Mouse (Mus musculus) forebrain, embryonic 15.5 days (tissue): ENCODE results near the gene Ecd. TPM values are rescaled to one million over a fixed set of nuclear protein-coding genes. Genes with fewer than 3 reads are reported as not detected.

Experiments
- ATAC-seq: fragments of 200-750 bp; cut with Nextera tagmentation; replicated peaks from 2 replicates; pipeline ENCODE4 v1.8.0; 2017; ENCODE audit warnings: mild to moderate bottlenecking, moderate TSS enrichment, moderate library complexity
- H3K27ac ChIP-seq: fragments of 300-500 bp; sonication (generic); replicated peaks from 2 replicates; pipeline ENCODE4 v1.5.1; 2015; ENCODE audit warnings: mild to moderate bottlenecking, inconsistent platforms
- H3K27me3 ChIP-seq: fragments of 300-500 bp; sonication (generic); 2 replicates; pipeline ENCODE4 v1.6.1; 2015; ENCODE audit warnings: inconsistent platforms
- H3K36me3 ChIP-seq: fragments of 300-500 bp; sonication (generic); 2 replicates; pipeline ENCODE4 v1.6.1; 2015; ENCODE audit warnings: mild to moderate bottlenecking, inconsistent platforms
- H3K4me1 ChIP-seq: fragments of 300-500 bp; sonication (generic); 2 replicates; pipeline ENCODE4 v1.6.1; 2015; ENCODE audit warnings: inconsistent platforms
- H3K4me2 ChIP-seq: fragments of 300-500 bp; sonication (generic); replicated peaks from 2 replicates; pipeline ENCODE4 v1.6.1; 2015; ENCODE audit warnings: mild to moderate bottlenecking, inconsistent platforms
- H3K4me3 ChIP-seq: fragments of 300-500 bp; sonication (generic); 2 replicates; pipeline ENCODE4 v1.5.1; 2015; ENCODE audit warnings: mild to moderate bottlenecking, inconsistent platforms
- H3K9ac ChIP-seq: fragments of 300-500 bp; sonication (generic); replicated peaks from 2 replicates; pipeline ENCODE4 v1.6.1; 2015; ENCODE audit warnings: mild to moderate bottlenecking, inconsistent platforms
- H3K9me3 ChIP-seq: fragments of 300-500 bp; sonication (generic); 2 replicates; pipeline ENCODE4 v1.6.1; 2016; ENCODE audit warnings: inconsistent platforms
- WGBS: fragments of 180-500 bp; shearing (Covaris S2); methylation state at CpG from one replicate; pipeline ENCODE4 v1.1.7; 2015; ENCODE audit warnings: mixed read lengths; 5-methylcytosine and 5-hydroxymethylcytosine counted together
- polyA plus RNA-seq: library from polyadenylated mRNA; unstranded; fragments of >200 nt; fragmentation: Nextera tagmentation; extraction: Ambion mirVana; gene quantifications from 2 replicates; pipeline ENCODE4 v1.2.1, GENCODE M21; 2015

Gene Ecd
- 50.1 and 54.9 TPM in 2 replicates for polyA plus RNA-seq

DNA sequence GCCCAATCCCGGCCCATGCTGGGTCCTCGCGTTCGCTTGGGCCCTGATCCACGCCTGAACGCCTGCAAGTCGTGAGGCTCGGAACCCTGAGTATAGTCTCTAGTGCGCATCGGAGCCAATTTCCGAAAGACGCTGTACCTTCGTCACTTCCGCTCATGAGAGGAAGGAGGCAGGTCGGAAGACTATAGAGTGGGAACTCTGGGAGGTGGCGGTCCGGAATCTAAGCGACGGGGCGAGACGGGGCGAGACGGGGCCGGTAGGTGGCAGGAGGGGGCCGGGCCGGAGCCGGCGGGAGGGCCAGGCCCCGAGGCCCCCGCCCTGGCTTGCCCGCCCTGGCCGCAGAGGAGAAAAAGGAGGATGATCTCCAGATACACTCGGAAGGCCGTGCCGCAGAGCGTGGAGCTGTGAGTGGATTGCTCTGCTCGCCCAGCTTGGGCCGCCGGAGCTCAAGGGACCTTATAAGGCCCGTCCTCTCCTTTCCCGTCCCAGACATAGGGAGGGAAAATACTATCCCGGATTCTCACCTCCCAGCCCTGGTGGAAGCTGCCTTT, at the start of gene Ecd, which contains the start of gene Fam149b:
Gene Ecd (minus strand): TSS at position 131 of the 551 bp plus-strand sequence.
Gene Fam149b (plus strand): TSS at position 172 of the 551 bp plus-strand sequence.
- Histone ChIP-seq H3K9me3 (no peaks in the 10 kb centered on the region), H3K27me3 (no peaks in the 10 kb centered on the region), H3K27ac (peak within 1 kb of the TSS; percentile 87), H3K36me3 (peaks cover 10% of the 10 kb centered on the region), H3K4me1 (peaks cover 28% of the 10 kb centered on the region), H3K4me2 (peak within 1 kb of the TSS; percentile 67), H3K9ac (peak within 1 kb of the TSS; percentile 99), H3K4me3 (peak within 1 kb of the TSS; percentile 89)
- peak; percentile 98 for ATAC-seq
- WGBS, result under 1% methylated on average over 42 of the region's 42 CpGs

DNA sequence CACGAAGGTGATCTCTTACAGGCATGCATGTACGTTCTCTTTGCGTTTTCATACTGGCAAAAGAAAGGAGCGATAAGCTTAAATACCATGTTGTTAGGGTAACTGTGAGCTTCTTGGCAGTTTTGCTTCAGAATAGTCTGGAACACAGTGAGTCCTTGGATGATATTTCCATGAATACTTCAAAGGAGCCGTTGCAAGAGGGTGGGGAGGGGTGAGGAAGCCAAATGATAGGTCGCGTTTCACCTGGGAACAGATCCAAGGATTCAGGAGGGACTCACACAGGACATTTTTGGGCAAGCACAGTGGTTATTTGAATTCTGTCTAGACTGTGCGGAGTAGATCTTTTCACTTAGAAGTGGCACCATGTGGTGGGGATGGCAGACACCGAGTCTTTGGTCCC, 49.3 kb upstream of the Ecd start:
- Histone ChIP-seq H3K27ac (no peak overlapping the region), H3K4me3 (no peak overlapping the region), H3K4me1 (peaks cover 12% of the 10 kb centered on the region), H3K4me2 (no peak overlapping the region), H3K9ac (no peak overlapping the region), H3K27me3 (no peaks in the 10 kb centered on the region), H3K36me3 (no peaks in the 10 kb centered on the region), H3K9me3 (no peaks in the 10 kb centered on the region)
- no peak for ATAC-seq
- WGBS, result 77% methylated on average over 9 of the region's 9 CpGs

DNA sequence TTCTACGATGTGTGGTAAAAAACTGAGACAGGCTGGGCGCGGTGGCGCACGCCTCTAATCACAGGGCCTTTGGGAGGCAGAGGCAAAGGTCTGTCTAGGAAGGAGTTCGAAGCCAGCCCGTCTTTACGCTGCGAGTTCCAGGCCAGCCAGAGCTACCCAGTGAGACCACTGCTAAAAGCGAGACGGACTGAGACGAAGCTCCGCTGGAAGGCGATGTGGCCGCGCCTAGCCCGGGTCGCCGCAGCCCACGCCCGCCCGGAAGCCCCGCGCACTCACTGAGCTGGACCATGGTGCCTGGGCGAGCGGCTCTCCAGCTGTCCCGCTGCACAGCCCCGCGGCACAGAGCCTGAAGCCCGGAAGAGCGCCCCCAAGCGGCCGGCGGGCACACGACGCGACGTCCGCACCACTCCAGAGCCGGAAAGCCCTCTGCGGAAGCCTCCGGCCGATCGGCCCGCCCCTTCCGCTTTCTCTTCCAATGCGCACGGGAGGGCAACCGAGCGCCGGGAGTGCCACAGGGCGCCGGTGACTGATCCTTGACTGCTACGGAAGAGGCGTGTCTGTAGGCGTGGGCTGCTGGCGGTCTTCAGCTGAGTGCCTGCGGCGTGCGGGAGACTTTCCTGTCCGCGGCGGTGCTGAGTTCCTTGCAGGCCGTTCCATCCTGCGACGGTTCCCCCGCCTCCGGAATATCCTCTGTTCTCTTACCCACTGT, 45.4 kb upstream of the Ecd start, which contains the start of gene Mrps16:
Gene Mrps16 (minus strand): TSS at position 430 of the 709 bp plus-strand sequence.
- Histone ChIP-seq H3K27ac (peak within 1 kb of the TSS; percentile 82), H3K9ac (peak within 1 kb of the TSS; percentile 92), H3K9me3 (no peaks in the 10 kb centered on the region), H3K36me3 (no peaks in the 10 kb centered on the region; the same call in 1 of the 2 replicates), H3K27me3 (no peaks in the 10 kb centered on the region), H3K4me3 (peak within 1 kb of the TSS; percentile 67), H3K4me1 (peaks cover 16% of the 10 kb centered on the region), H3K4me2 (peak within 1 kb of the TSS; percentile 60)
- WGBS, result under 1% methylated on average over 67 of the region's 68 CpGs
- ATAC-seq, result peak; percentile 95

DNA sequence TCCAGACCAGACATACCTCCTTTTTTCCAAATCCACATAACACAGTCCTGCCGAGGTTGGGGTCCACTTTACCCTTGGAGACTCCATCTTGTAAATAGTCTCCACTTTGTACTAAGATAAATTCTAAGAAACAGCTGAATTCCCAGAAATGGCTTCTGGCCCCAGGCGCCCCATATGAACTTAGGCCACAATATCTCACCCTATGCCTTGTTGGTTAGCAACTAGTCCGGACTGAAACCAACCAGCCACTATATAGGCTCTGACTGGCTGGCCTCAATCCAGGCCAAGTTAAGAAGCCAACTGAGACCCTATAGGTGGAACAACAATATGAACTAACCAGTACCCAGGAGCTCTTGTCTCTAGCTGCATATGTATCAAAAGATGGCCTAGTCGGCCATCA, 44.4 kb upstream of the Ecd start:
- Histone ChIP-seq H3K4me3 (no peak overlapping the region), H3K27me3 (no peaks in the 10 kb centered on the region), H3K9me3 (no peaks in the 10 kb centered on the region), H3K4me1 (peaks cover 25% of the 10 kb centered on the region), H3K4me2 (no peak overlapping the region), H3K27ac (no peak overlapping the region), H3K9ac (no peak overlapping the region), H3K36me3 (no peaks in the 10 kb centered on the region; the same call in 1 of the 2 replicates)
- 87% methylated on average over 4 of the region's 4 CpGs for WGBS
- no peak for ATAC-seq

DNA sequence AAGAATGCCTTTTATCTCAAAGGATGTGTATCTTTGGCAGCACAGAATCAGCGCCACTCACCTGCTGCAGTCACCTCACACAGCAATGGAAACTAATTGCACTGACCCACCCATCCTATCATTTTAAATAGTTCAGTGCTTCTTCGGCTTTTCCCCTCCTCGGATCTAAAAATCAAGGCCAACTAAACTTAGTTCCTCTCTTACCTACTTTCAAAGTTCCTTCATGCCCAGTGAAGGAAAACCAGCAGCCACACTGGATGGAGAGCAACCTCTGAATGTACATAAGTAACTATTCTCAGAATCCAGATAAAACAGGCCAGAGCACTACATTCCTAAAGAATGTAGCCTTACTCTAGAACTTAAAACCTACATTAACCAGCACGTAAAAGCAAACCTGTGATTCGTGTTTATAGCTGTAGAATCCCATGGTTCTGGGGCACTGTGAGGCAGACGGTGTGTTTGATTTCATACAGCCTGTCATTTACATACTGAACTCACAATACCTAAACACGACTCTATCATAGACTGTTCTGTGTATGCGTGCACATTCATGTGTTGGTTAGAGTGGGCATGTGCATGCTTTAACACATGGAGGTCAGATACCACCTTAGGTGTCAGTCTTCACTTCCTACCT, 41.6 kb upstream of the Ecd start:
- no peaks in the 10 kb centered on the region for H3K27me3 ChIP-seq
- no peak overlapping the region for H3K27ac ChIP-seq
- peak overlapping the region; percentile 86 for H3K4me3 ChIP-seq
- peaks cover 43% of the 10 kb centered on the region for H3K4me1 ChIP-seq
- peaks cover 2% of the 10 kb centered on the region for H3K36me3 ChIP-seq
- WGBS, result 91% methylated on average over 8 of the region's 8 CpGs
- peak overlapping the region; percentile 67 for H3K4me2 ChIP-seq
- peak overlapping the region; percentile 65 for H3K9ac ChIP-seq
- no peaks in the 10 kb centered on the region for H3K9me3 ChIP-seq
- no peak for ATAC-seq

DNA sequence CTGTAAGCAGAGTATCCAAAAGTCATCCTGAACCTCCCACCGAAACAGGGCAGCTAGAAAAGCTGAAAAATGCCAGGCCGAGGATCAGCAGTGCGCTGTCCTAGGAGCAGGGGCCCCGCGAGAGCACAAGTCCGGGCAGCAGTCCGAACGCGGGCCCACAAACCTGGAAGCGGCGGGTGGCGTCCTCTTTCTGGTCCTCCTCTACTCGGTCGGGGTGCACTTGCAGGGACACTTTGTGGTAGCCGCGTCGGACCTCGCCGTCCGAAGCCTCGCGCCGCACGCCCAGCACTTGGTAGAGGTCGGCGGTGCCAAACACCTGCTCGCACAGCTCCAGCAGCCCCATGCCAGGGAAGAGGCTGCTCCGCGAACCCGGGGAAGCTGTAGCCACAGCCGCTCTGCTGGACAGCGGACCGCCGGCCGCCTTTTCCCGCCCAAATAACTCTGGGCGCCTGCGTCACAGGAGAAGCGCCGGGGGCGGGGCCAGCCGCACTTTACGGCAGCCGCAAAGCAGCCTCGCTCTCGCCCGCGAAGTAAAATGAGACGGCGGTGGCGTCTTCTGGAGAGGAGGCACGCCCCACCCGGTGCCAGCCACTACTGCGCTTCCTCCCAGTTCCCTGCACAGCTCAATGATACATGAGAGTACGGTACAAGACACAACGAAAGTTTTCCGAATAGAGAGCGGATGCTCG, 40.7 kb upstream of the Ecd start, which contains the start of gene Dnajc9:
Gene Dnajc9 (minus strand): TSS at position 470 of the 689 bp plus-strand sequence.
- Histone ChIP-seq H3K4me3 (peak within 1 kb of the TSS; percentile 86), H3K4me1 (peaks cover 36% of the 10 kb centered on the region), H3K27ac (peak within 1 kb of the TSS; percentile 85), H3K9me3 (no peaks in the 10 kb centered on the region), H3K27me3 (no peaks in the 10 kb centered on the region), H3K9ac (peak within 1 kb of the TSS; percentile 76), H3K4me2 (peak within 1 kb of the TSS; percentile 67), H3K36me3 (peaks cover 5% of the 10 kb centered on the region)
- WGBS, result under 1% methylated on average over 59 of the region's 59 CpGs
- ATAC-seq, result peak; percentile 73

DNA sequence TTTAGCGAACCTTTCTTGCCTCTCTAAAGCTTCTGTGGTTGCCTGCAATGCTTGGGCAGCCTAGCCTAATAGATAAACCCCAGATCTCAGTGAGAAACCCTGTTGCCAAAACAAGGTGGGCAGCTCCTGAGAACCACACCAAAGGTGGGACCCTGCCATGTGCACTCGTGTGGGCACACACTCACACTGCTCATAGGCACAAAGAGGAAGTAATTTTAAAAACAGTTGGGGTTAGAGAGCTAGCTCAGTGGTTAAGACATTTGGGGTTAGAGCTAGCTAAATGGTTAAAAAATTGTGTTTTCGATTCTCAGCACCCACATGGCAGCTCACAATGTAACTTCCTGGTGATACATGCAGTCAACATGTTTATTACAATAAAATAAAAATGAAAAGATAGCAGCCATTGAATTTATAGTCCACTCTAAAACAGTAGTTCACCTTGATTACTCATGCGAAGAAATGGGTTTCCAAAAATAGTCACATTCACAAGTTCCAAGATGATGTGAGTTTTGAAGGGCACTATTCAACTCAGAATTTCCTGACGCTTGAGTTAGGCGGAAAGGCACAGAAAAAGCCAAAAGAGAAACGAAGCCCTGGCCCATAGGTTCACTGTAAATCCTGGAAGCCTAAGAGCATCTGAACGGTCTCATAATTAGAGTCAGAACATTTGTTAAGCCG, 32.0 kb upstream of the Ecd start:
- 87% methylated on average over 9 of the region's 9 CpGs for WGBS
- H3K4me3 ChIP-seq, result no peak overlapping the region
- no peaks in the 10 kb centered on the region for H3K27me3 ChIP-seq
- H3K36me3 ChIP-seq, result peaks cover 62% of the 10 kb centered on the region
- H3K9me3 ChIP-seq, result no peaks in the 10 kb centered on the region
- ATAC-seq, result no peak
- H3K27ac ChIP-seq, result no peak overlapping the region
- no peaks in the 10 kb centered on the region for H3K4me1 ChIP-seq
- no peak overlapping the region for H3K4me2 ChIP-seq
- H3K9ac ChIP-seq, result no peak overlapping the region

DNA sequence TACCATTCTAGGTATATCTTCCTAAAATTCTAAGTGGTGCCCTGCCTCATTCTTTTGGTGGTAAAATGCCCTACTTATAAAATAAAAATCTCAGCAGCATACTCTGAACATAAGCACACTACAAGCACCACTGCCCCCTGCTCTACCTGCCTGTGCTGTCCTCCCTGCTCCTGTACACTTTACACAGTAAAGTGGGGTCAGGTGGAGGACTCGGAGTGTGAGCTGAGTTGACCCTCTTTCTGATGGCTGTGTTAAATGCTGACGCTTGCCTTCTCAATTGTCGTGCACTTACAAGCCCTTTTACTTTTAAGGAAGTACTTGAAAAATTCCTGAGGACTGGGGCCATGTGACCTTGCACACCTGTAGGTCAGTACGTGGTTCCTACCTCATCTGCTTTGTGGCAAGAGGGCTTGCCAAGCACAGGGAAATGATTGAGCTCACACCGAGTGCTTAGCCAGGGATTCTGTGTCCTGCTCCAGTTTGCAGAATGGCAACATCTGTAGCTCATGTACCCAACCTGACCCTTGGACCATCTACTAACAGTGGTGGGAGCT, 31.2 kb upstream of the Ecd start:
- H3K27me3 ChIP-seq, result no peaks in the 10 kb centered on the region
- 93% methylated on average over 5 of the region's 5 CpGs for WGBS
- no peak for ATAC-seq
- H3K4me2 ChIP-seq, result no peak overlapping the region
- H3K36me3 ChIP-seq, result peaks cover 65% of the 10 kb centered on the region
- no peak overlapping the region for H3K9ac ChIP-seq
- no peak overlapping the region for H3K27ac ChIP-seq
- H3K4me1 ChIP-seq, result no peaks in the 10 kb centered on the region
- H3K4me3 ChIP-seq, result no peak overlapping the region
- H3K9me3 ChIP-seq, result no peaks in the 10 kb centered on the region

DNA sequence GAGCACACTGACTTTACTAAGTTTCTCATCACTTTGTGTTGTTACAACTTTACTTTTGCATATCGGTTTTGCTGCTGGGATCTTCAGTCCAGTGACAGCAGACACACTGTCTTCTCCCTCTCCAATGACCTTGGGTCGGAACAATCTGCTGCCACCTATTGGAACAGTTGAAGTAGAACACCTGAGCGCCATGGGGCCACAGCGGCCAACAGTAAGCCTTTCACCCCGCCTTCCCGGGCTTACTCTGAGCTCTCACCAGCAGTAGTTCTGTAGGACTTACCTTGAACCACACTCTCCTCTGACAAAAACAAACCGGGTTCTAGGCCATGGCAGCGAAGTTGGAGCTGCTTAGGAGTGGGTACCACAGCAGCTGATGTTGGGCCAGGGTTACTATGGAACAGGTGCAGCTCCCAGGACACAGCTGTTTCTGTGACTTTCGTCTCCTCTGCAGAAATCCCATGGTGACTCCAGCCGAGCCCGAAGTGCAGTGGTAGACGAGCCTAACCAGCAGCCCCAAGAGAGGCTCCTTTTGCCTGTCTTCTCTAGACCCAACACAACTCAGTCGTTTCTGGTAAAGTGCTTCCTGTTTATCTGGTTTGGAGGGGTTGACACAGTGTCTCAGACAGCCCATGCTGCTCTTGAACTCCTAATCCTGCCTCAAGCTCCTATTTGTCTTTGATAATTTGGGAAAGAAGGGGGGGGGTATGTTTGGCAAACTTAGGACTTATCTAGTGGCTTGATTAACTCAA, 30.6 kb upstream of the Ecd start:
- H3K4me1 ChIP-seq, result no peaks in the 10 kb centered on the region
- 39% methylated on average over 13 of the region's 13 CpGs for WGBS
- no peak overlapping the region for H3K9ac ChIP-seq
- no peaks in the 10 kb centered on the region for H3K9me3 ChIP-seq
- no peak overlapping the region for H3K4me2 ChIP-seq
- no peak for ATAC-seq
- no peak overlapping the region for H3K27ac ChIP-seq
- H3K27me3 ChIP-seq, result no peaks in the 10 kb centered on the region
- H3K4me3 ChIP-seq, result no peak overlapping the region
- peaks cover 65% of the 10 kb centered on the region for H3K36me3 ChIP-seq

DNA sequence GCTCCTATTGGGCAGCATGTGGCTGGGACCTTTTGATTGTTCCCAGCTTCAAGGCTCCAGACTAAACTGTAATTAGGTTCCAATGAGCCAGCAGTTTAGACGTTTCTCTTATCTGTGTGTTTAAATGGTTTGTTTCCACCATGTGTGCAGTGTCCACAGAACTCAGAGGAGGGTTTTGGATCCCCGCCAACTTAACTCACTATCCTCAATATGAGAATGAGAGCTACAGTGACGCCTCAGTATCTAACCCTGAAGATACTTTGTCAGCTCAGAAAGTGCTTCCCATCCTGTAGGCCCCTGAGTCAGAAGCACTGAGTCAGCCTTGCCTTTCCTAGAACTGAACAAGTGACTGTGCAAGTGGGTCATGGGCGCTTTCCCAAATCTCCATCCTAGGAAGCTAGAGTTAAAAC, 29.2 kb upstream of the Ecd start:
- WGBS, result 73% methylated on average over 4 of the region's 4 CpGs
- H3K36me3 ChIP-seq, result peaks cover 67% of the 10 kb centered on the region
- no peak for ATAC-seq
- no peaks in the 10 kb centered on the region for H3K4me1 ChIP-seq
- no peak overlapping the region for H3K4me2 ChIP-seq
- H3K27ac ChIP-seq, result no peak overlapping the region
- H3K4me3 ChIP-seq, result no peak overlapping the region
- H3K27me3 ChIP-seq, result no peaks in the 10 kb centered on the region
- H3K9me3 ChIP-seq, result no peaks in the 10 kb centered on the region
- no peak overlapping the region for H3K9ac ChIP-seq

DNA sequence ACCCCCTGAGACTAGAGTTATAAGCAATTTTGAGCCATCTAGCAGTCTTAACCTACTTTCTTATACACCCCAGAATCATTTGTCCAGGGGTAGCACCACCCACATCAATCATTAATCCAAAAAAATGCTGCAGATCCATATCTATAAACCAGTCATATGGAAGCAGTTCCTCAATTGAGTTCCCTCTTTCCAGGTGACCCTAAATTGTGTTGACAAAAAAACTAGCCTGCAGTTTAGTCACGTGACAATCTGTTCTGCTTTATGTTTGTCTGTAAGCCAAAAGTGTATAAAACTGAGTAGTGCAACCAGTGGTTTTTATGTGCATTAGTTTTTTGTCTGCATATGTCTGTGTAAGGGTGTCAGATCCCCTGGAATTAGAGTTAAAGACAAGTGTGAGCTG, 23.9 kb upstream of the Ecd start:
- ATAC-seq, result no peak

More for the DNA sequence above, 23.9 kb upstream of the Ecd start:
- H3K4me2 ChIP-seq, result no peak overlapping the region
- no peak overlapping the region for H3K4me3 ChIP-seq
- H3K27me3 ChIP-seq, result no peaks in the 10 kb centered on the region
- H3K9ac ChIP-seq, result no peak overlapping the region
- no peak overlapping the region for H3K27ac ChIP-seq
- H3K9me3 ChIP-seq, result no peaks in the 10 kb centered on the region
- no peaks in the 10 kb centered on the region for H3K4me1 ChIP-seq
- WGBS, result 96% methylated on average over 1 of the region's 1 CpGs
- H3K36me3 ChIP-seq, result peaks cover 67% of the 10 kb centered on the region
